Mouse (Mus musculus): ENCODE data around the gene Cap1. TPM values are rescaled to one million over a fixed set of nuclear protein-coding genes. Genes with fewer than 3 reads are reported as not detected.
A peak's percentile ranks its signal among the peaks of the same experiment; 100 is the strongest.

Cap1 gene
- polyA plus RNA-seq, 1 experiment from 2014 or later, result 74.8 TPM

- Histone ChIP-seq H3K9me3 (no peaks in the 10 kb centered on the region), H3K9ac (no peak overlapping the region), H3K27me3 (replicated peaks) (no peaks in the 10 kb centered on the region), H3K27ac (no peak overlapping the region), H3K4me1 (no peaks in the 10 kb centered on the region), H3K36me3 (peaks cover 62% of the 10 kb centered on the region), H3K4me2 (no peak overlapping the region), H3K4me3 (replicated peaks) (no peak overlapping the region)
- ATAC-seq (ENCODE audit: insufficient read depth, low FRiP score, low read depth), result no peak
- WGBS, result 88% methylated on average over 4 of the region's 4 CpGs
These were observed 24.0 kb downstream of the Cap1 start for GRCm38 (mm10) chr4:122861836-122862235.

GRCm38 (mm10) chr4:122859096-122859674 lies 26.7 kb downstream of the Cap1 start:
- ATAC-seq (ENCODE audit: insufficient read depth, low FRiP score, low read depth), result no peak
- no peak overlapping the region for H3K4me2 ChIP-seq
- H3K36me3 ChIP-seq, result peaks cover 48% of the 10 kb centered on the region
- H3K27ac ChIP-seq, result no peak overlapping the region
- H3K4me3 ChIP-seq (replicated peaks), result no peak overlapping the region
- 78% methylated on average over 6 of the region's 6 CpGs for WGBS
- no peak overlapping the region for H3K9ac ChIP-seq
- no peaks in the 10 kb centered on the region for H3K27me3 ChIP-seq (replicated peaks)
- H3K4me1 ChIP-seq, result no peaks in the 10 kb centered on the region
- H3K9me3 ChIP-seq, result no peaks in the 10 kb centered on the region

GRCm38 (mm10) chr4:122857909-122858308 lies 27.9 kb downstream of the Cap1 start:
- Histone ChIP-seq H3K9me3 (no peaks in the 10 kb centered on the region), H3K4me2 (no peak overlapping the region), H3K4me1 (no peaks in the 10 kb centered on the region), H3K27me3 (replicated peaks) (no peaks in the 10 kb centered on the region), H3K27ac (no peak overlapping the region), H3K9ac (no peak overlapping the region), H3K36me3 (peaks cover 38% of the 10 kb centered on the region), H3K4me3 (replicated peaks) (no peak overlapping the region)
- WGBS, result 39% methylated on average over 2 of the region's 2 CpGs
- ATAC-seq (ENCODE audit: insufficient read depth, low FRiP score, low read depth), result no peak

GRCm38 (mm10) chr4:122854770-122855169 lies 31.1 kb downstream of the Cap1 start:
- Histone ChIP-seq H3K4me2 (no peak overlapping the region), H3K27me3 (replicated peaks) (no peaks in the 10 kb centered on the region), H3K9me3 (no peaks in the 10 kb centered on the region), H3K27ac (no peak overlapping the region), H3K9ac (no peak overlapping the region), H3K4me1 (no peaks in the 10 kb centered on the region), H3K36me3 (peaks cover 23% of the 10 kb centered on the region), H3K4me3 (replicated peaks) (no peak overlapping the region)
- no peak for ATAC-seq (ENCODE audit: insufficient read depth, low FRiP score, low read depth)
- 85% methylated on average over 4 of the region's 4 CpGs for WGBS

GRCm38 (mm10) chr4:122853691-122854090 lies 32.2 kb downstream of the Cap1 start:
- Histone ChIP-seq H3K4me1 (no peaks in the 10 kb centered on the region), H3K9ac (no peak overlapping the region), H3K36me3 (peaks cover 18% of the 10 kb centered on the region), H3K9me3 (no peaks in the 10 kb centered on the region), H3K27ac (no peak overlapping the region), H3K4me2 (no peak overlapping the region), H3K27me3 (replicated peaks) (no peaks in the 10 kb centered on the region), H3K4me3 (replicated peaks) (no peak overlapping the region)
- no peak for ATAC-seq (ENCODE audit: insufficient read depth, low FRiP score, low read depth)
- WGBS, result 38% methylated on average over 2 of the region's 2 CpGs

- Histone ChIP-seq H3K9me3 (no peaks in the 10 kb centered on the region), H3K27ac (no peak overlapping the region), H3K27me3 (replicated peaks) (no peaks in the 10 kb centered on the region), H3K4me2 (no peak overlapping the region), H3K9ac (no peak overlapping the region), H3K36me3 (peaks cover 21% of the 10 kb centered on the region), H3K4me1 (no peaks in the 10 kb centered on the region), H3K4me3 (replicated peaks) (no peak overlapping the region)
- no peak for ATAC-seq (ENCODE audit: insufficient read depth, low FRiP score, low read depth)
These were observed 34.3 kb downstream of the Cap1 start for GRCm38 (mm10) chr4:122851535-122851934.

- H3K4me2 ChIP-seq, result no peak overlapping the region
- no peak overlapping the region for H3K4me3 ChIP-seq (replicated peaks)
- ATAC-seq (ENCODE audit: insufficient read depth, low FRiP score, low read depth), result no peak; the same call in 1 of the 2 replicates
- no peaks in the 10 kb centered on the region for H3K9me3 ChIP-seq
- H3K9ac ChIP-seq, result no peak overlapping the region
- H3K36me3 ChIP-seq, result peaks cover 34% of the 10 kb centered on the region
- WGBS, result 59% methylated on average over 13 of the region's 13 CpGs
- H3K4me1 ChIP-seq, result no peaks in the 10 kb centered on the region
- H3K27ac ChIP-seq, result no peak overlapping the region
- H3K27me3 ChIP-seq (replicated peaks), result no peaks in the 10 kb centered on the region
These were observed 37.7 kb downstream of the Cap1 start for GRCm38 (mm10) chr4:122848150-122848621.

GRCm38 (mm10) chr4:122838416-122838815 lies 47.4 kb downstream of the Cap1 start:
- Histone ChIP-seq H3K27ac (no peak overlapping the region), H3K27me3 (replicated peaks) (no peaks in the 10 kb centered on the region), H3K9ac (no peak overlapping the region), H3K36me3 (peaks cover 6% of the 10 kb centered on the region; the same call in 1 of the 2 replicates), H3K4me2 (no peak overlapping the region), H3K9me3 (no peaks in the 10 kb centered on the region), H3K4me3 (replicated peaks) (no peak overlapping the region), H3K4me1 (0 out of 2 replicates have a peak, but pooled peaks cover 6% of the 10 kb centered on the region)
- 64% methylated on average over 1 of the region's 1 CpGs for WGBS
- ATAC-seq (ENCODE audit: insufficient read depth, low FRiP score, low read depth), result no peak

GRCm38 (mm10) chr4:122837994-122838393 lies 47.9 kb downstream of the Cap1 start:
- WGBS, result 84% methylated on average over 2 of the region's 2 CpGs
- no peak for ATAC-seq (ENCODE audit: insufficient read depth, low FRiP score, low read depth)
- peaks cover 6% of the 10 kb centered on the region; the same call in 1 of the 2 replicates for H3K36me3 ChIP-seq

GRCm38 (mm10) chr4:122837180-122837730 lies 48.6 kb downstream of the Cap1 start:
- Histone ChIP-seq H3K4me2 (peak overlapping the region; percentile 87; the same call in 1 of the 2 replicates), H3K4me1 (0 out of 2 replicates have a peak, but pooled peaks cover 6% of the 10 kb centered on the region), H3K4me3 (replicated peaks) (no peak overlapping the region), H3K27ac (no peak overlapping the region), H3K9me3 (no peaks in the 10 kb centered on the region), H3K36me3 (peaks cover 6% of the 10 kb centered on the region; the same call in 1 of the 2 replicates), H3K9ac (no peak overlapping the region), H3K27me3 (replicated peaks) (no peaks in the 10 kb centered on the region)
- 76% methylated on average over 6 of the region's 6 CpGs for WGBS
- no peak for ATAC-seq (ENCODE audit: insufficient read depth, low FRiP score, low read depth)

More at GRCm38 (mm10) chr4:122837994-122838393, 47.9 kb downstream of the Cap1 start:
- no peaks in the 10 kb centered on the region for H3K9me3 ChIP-seq
- no peaks in the 10 kb centered on the region for H3K27me3 ChIP-seq (replicated peaks)
- H3K9ac ChIP-seq, result no peak overlapping the region
- H3K27ac ChIP-seq, result no peak overlapping the region
- no peak overlapping the region for H3K4me3 ChIP-seq (replicated peaks)
- H3K4me1 ChIP-seq, result 0 out of 2 replicates have a peak, but pooled peaks cover 6% of the 10 kb centered on the region
- H3K4me2 ChIP-seq, result no peak overlapping the region

GRCm38 (mm10) chr4:122836403-122836775 lies 49.5 kb downstream of the Cap1 start:
- Histone ChIP-seq H3K36me3 (no peaks in the 10 kb centered on the region), H3K9ac (peak overlapping the region; percentile 69), H3K9me3 (no peaks in the 10 kb centered on the region), H3K4me2 (peak overlapping the region; percentile 87), H3K27me3 (replicated peaks) (no peaks in the 10 kb centered on the region), H3K27ac (peak overlapping the region; percentile 57; the same call in 1 of the 2 replicates), H3K4me3 (replicated peaks) (peak overlapping the region; percentile 88), H3K4me1 (0 out of 2 replicates have a peak, but pooled peaks cover 6% of the 10 kb centered on the region)
- WGBS, result 0% methylated on average over 7 of the region's 7 CpGs
- ATAC-seq (ENCODE audit: insufficient read depth, low FRiP score, low read depth), result peak; percentile 35
